Mouse (Mus musculus) Patski (cell line): Measurements from ENCODE around the gene Ppp1r12c. TPM values are rescaled to one million over a fixed set of nuclear protein-coding genes. Genes with fewer than 3 reads are reported as not detected.

ENCODE experiments used
- ATAC-seq: fragments of 100-300 bp; one replicate; pipeline ENCODE4 v1.8.0; 2021
- CTCF ChIA-PET: fragments of 350-600 bp; sonication (Branson Sonifier 250); formaldehyde crosslinking; loops from one replicate; lab custom pipeline; 2022; ENCODE audit warnings: inconsistent platforms; lab: Charles Lee
- POLR2A ChIA-PET: fragments of 350-600 bp; sonication (Branson Sonifier 250); formaldehyde crosslinking; loops from one replicate; lab custom pipeline; 2022; ENCODE audit warnings: antibody characterized with exemption, inconsistent platforms; lab: Charles Lee
- DNase-seq: peaks from one replicate; pipeline ENCODE4 v3.0.0-alpha.2; 2011; ENCODE audit warnings: low read depth, low spot score
- H3K27me3 ChIP-seq: fragments of 371-371 bp; one replicate; pipeline ENCODE4 v1.5.1; 2021
- CTCF ChIP-seq: fragments of 100-300 bp; IDR thresholded peaks from one replicate; pipeline ENCODE4 v1.5.1; 2021
- in situ Hi-C: fragments of 300-500 bp; cut with MboI; formaldehyde crosslinking; loops from 3 replicates; pipeline ENCODE4 v1.11.1; 2018; ENCODE audit warnings: low pct_unique_long_range_greater_than_20kb, mixed read lengths
- polyA plus RNA-seq: library from polyadenylated mRNA; unstranded; gene quantifications from one replicate; pipeline ENCODE4 v1.2.3, GENCODE M21; 2021

Ppp1r12c gene
- polyA plus RNA-seq, 1 experiment from 2014 or later = 85.2 TPM

GRCm38 (mm10) chr7:4515853-4516252 is 14.4 kb upstream of the Ppp1r12c start:
- no peak for TF ChIP-seq CTCF
- CTCF ChIA-PET = interaction anchor here (1.7 kb wide), 1 partner anchor 8 kb away, joined by 5 read pairs; the partner anchor contains the start of gene Tnni3
- POLR2A ChIA-PET = no interaction called here
- in situ Hi-C loops = no loop called here
- H3K27me3 ChIP-seq = no peaks in the 10 kb centered on the region
- ATAC-seq = no peak
- DNase-seq = no peak

- no peak for DNase-seq
- in situ Hi-C loops = no loop called here
- no peak for ATAC-seq
Observed at GRCm38 (mm10) chr7:4513829-4514712, 12.6 kb upstream of the Ppp1r12c start.

GRCm38 (mm10) chr7:4513236-4513635 is 11.8 kb upstream of the Ppp1r12c start:
- DNase-seq (no peak), ATAC-seq (no peak)
- TF ChIP-seq CTCF = peak; percentile 86
- CTCF ChIA-PET = interaction anchor here (0.8 to 1.9 kb wide), 10 partner anchors 10 to 382 kb away, joined by 3 to 20 read pairs (median 3); partner anchors contain the start of genes Ppp1r12c, Ppp6r1 and Tnni3
- in situ Hi-C loops = no loop called here
- no peaks in the 10 kb centered on the region for H3K27me3 ChIP-seq
- POLR2A ChIA-PET = no interaction called here

More at GRCm38 (mm10) chr7:4513829-4514712, 12.6 kb upstream of the Ppp1r12c start:
- no peaks in the 10 kb centered on the region for H3K27me3 ChIP-seq
- no peak for TF ChIP-seq CTCF
- ChIA-PET CTCF (interaction anchor here (0.8 to 1.9 kb wide), 10 partner anchors 9 to 383 kb away, joined by 3 to 20 read pairs (median 3); partner anchors contain the start of genes Ppp1r12c, Ppp6r1 and Tnni3), POLR2A (no interaction called here)

GRCm38 (mm10) chr7:4511489-4512224 is 10.2 kb upstream of the Ppp1r12c start:
- CTCF ChIA-PET = interaction anchor here (1.0 to 1.9 kb wide), 3 partner anchors 11 to 17 kb away, joined by 3 to 20 read pairs (median 6); partner anchors contain the start of gene Tnni3
- POLR2A ChIA-PET = interaction anchor here (0.6 kb wide), 1 partner anchor 254 kb away, joined by 4 read pairs; no protein-coding TSS in a partner anchor
- DNase-seq (no peak), ATAC-seq (no peak)
- TF ChIP-seq CTCF = no peak
- in situ Hi-C loops = no loop called here
- H3K27me3 ChIP-seq = no peaks in the 10 kb centered on the region

GRCm38 (mm10) chr7:4509863-4510608 is 8.6 kb upstream of the Ppp1r12c start:
- peak; percentile 89 for TF ChIP-seq CTCF
- in situ Hi-C loops = no loop called here
- CTCF ChIA-PET = interaction anchor here (0.9 to 2.3 kb wide), 4 partner anchors 13 to 39 kb away, joined by 3 to 20 read pairs (median 4); partner anchors contain the start of gene Tnni3
- DNase-seq (no peak), ATAC-seq (peak; percentile 29)
- POLR2A ChIA-PET = interaction anchor here (0.7 kb wide), 1 partner anchor 14 kb away, joined by 4 read pairs; the partner anchor contains the start of gene Tnni3
- H3K27me3 ChIP-seq = no peaks in the 10 kb centered on the region

- in situ Hi-C loops = no loop called here
- DNase-seq (no peak), ATAC-seq (no peak)
- ChIA-PET CTCF (interaction anchor here (2.3 kb wide), 1 partner anchor 14 kb away, joined by 20 read pairs; the partner anchor contains the start of gene Tnni3), POLR2A (no interaction called here)
- no peaks in the 10 kb centered on the region for H3K27me3 ChIP-seq
- TF ChIP-seq CTCF = no peak
Observed at GRCm38 (mm10) chr7:4508739-4509116, 7.2 kb upstream of the Ppp1r12c start.

- POLR2A ChIA-PET = no interaction called here
- no peaks in the 10 kb centered on the region for H3K27me3 ChIP-seq
- TF ChIP-seq CTCF = no peak
- DNase-seq = no peak
- in situ Hi-C loops = no loop called here
- ATAC-seq = no peak
- CTCF ChIA-PET = interaction anchor here (2.3 kb wide), 1 partner anchor 15 kb away, joined by 20 read pairs; the partner anchor contains the start of gene Tnni3
Observed at GRCm38 (mm10) chr7:4508062-4508738, 6.7 kb upstream of the Ppp1r12c start.

GRCm38 (mm10) chr7:4507220-4507619 is 5.7 kb upstream of the Ppp1r12c start:
- DNase-seq = no peak
- in situ Hi-C loops = no loop called here
- no peak for TF ChIP-seq CTCF
- no peak for ATAC-seq
- H3K27me3 ChIP-seq = no peaks in the 10 kb centered on the region
- POLR2A ChIA-PET = no interaction called here
- CTCF ChIA-PET = no interaction called here
